Mouse (Mus musculus) CD4-positive naive resting alpha-beta T cell, adult 57 days (primary cell): ENCODE results near the gene Cyp2a4. TPM values are rescaled to one million over a fixed set of nuclear protein-coding genes. Genes with fewer than 3 reads are reported as not detected.

Experiments used
- total RNA-seq: library from RNA; stranded (reverse); gene quantifications from one replicate; pipeline ENCODE4 v1.2.4, GENCODE M21; 2023

Gene Cyp2a4
- not detected for total RNA-seq

GRCm38 (mm10) chr7:26306926-26307325, at the start of gene Cyp2a4:
TSS of gene Cyp2a4 (plus strand) at chr7:26307169.

GRCm38 (mm10) chr7:26260034-26260433, 46.9 kb upstream of the Cyp2a4 start, which contains the start of gene Vmn1r184:
TSS of gene Vmn1r184 (plus strand) at chr7:26260334.

Other genes starting within 250 kb of the Cyp2a4 start
- not detected for gene Cyp2b13, start 245.7 kb upstream of the Cyp2a4 start, total RNA-seq
- gene Cyp2b9, start 133.8 kb upstream of the Cyp2a4 start, total RNA-seq, result not detected
- not detected for gene Vmn1r184, start 46.8 kb upstream of the Cyp2a4 start, total RNA-seq
- not detected for gene Nlrp9c, start 96.5 kb downstream of the Cyp2a4 start, total RNA-seq
- not detected for gene Nlrp4a, start 127.9 kb downstream of the Cyp2a4 start, total RNA-seq
- gene Nlrp9a, start 227.9 kb downstream of the Cyp2a4 start, total RNA-seq, result not detected